Mouse (Mus musculus): ENCODE measurements around the gene Ppm1n. TPM values are rescaled to one million over a fixed set of nuclear protein-coding genes. Genes with fewer than 3 reads are reported as not detected.

Ppm1n gene
- total and polyA plus RNA-seq, 3 experiments = not detected

DNA sequence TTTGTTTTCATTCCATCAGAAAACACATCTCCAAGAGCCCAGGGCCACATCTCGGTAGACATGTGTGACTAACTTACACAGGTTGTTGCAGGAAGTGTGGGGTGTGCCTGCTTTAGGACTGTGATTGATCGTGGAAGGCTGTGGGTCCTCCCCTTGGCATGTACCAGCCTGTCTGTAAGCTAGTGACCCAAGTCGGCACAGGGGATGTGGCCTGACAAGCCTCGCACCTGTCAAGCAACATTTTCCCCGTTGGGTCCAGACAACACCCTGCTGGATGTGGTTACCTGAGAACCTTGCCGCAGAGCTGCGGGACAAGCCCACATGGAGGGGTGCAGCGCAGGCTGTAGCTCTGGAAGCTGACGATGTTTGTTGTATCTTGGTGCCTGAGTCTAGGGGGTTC lies 42.6 kb upstream of the Ppm1n start:
- Histone ChIP-seq H3K36me3 (ENCODE audit: control insufficient read depth in 1 of 2, insufficient read depth in 2 of 2, low read length in 2 of 2) (peaks cover 0 to 12% of the 10 kb centered on the region in 2 experiments; a peak in 2 of 4 replicates), H3K9ac (ENCODE audit: control insufficient read depth, low read depth, low read length, poor library complexity, severe bottlenecking) (no peak overlapping the region), H3K27me3 (ENCODE audit: control insufficient read depth in 1 of 2, insufficient read depth in 2 of 2, low read length in 2 of 2) (peaks cover 0 to 2% of the 10 kb centered on the region in 2 experiments; a peak in 1 of 4 replicates), H3K4me1 (ENCODE audit: control insufficient read depth in 1 of 2, insufficient read depth in 2 of 2, low read length in 2 of 2) (peaks cover 9 to 30% of the 10 kb centered on the region in 2 experiments), H3K27ac (ENCODE audit: control insufficient read depth, low read depth, low read length) (no peak overlapping the region), H3K9me3 (replicated peaks; ENCODE audit: insufficient read depth, low read length) (no peaks in the 10 kb centered on the region), H3K79me2 (ENCODE audit: control insufficient read depth, insufficient read depth, low read length, poor library complexity) (no peaks in the 10 kb centered on the region), H3K4me3 (ENCODE audit: control insufficient read depth in 1 of 2, insufficient read depth in 1 of 2, low read depth in 2 of 2, low read length in 2 of 2) (no peak overlapping the region)
- TF ChIP-seq KAT2A (conservative IDR thresholded peaks at IDR 0.05; ENCODE audit: low read depth, low read length) (no peak), MXI1 (IDR thresholded peaks at IDR 0.05; ENCODE audit: low read depth, low read length) (no peak), TBP (IDR thresholded peaks at IDR 0.05; ENCODE audit: low read depth, low read length) (no peak), POLR2AphosphoS5 (IDR thresholded peaks at IDR 0.05; ENCODE audit: borderline replicate concordance, low read depth, low read length) (no peak), MAX (IDR thresholded peaks at IDR 0.05; ENCODE audit: low read length) (no peak), NRF1 (IDR thresholded peaks at IDR 0.05; ENCODE audit: insufficient read depth, low read depth, low read length, poor library complexity, severe bottlenecking) (no peak), ZMIZ1 (IDR thresholded peaks at IDR 0.05; ENCODE audit: low read depth, low read length) (no peak), BHLHE40 (IDR thresholded peaks at IDR 0.05; ENCODE audit: borderline replicate concordance, low read depth, low read length) (no peak), MAFK (IDR thresholded peaks at IDR 0.05; ENCODE audit: borderline replicate concordance, low read depth, low read length) (no peak)
- no peak for DNase-seq (ENCODE audit: low read depth, low spot score)

DNA sequence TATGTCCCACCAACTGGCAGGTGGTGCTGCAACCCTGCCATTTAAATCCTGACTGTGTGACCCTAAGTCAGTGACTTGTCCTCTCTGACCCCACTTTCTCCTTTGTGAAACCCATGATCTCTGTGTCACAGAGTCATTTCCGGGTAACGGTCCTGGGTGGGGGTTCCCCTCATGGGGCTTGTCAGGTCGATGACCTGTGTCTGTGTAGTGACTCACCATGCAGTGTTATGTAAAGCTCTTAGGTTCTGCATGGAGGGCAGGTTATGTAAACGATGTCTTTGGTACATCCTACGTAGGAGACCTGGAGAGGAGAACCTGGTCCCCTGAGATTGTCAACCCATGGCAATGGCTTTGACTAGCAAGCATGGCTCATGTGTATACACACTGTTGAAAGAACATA lies 41.6 kb upstream of the Ppm1n start:
- DNase-seq (ENCODE audit: low read depth, low spot score) = no peak
- H3K4me3 ChIP-seq (ENCODE audit: control insufficient read depth in 1 of 2, insufficient read depth in 1 of 2, low read depth in 2 of 2, low read length in 2 of 2) = no peak overlapping the region
- peaks cover 4 to 35% of the 10 kb centered on the region in 2 experiments for H3K4me1 ChIP-seq (ENCODE audit: control insufficient read depth in 1 of 2, insufficient read depth in 2 of 2, low read length in 2 of 2)
- H3K36me3 ChIP-seq (ENCODE audit: control insufficient read depth in 1 of 2, insufficient read depth in 2 of 2, low read length in 2 of 2) = peaks cover 0 to 11% of the 10 kb centered on the region in 2 experiments; a peak in 2 of 4 replicates
- H3K27ac ChIP-seq (ENCODE audit: control insufficient read depth, low read depth, low read length) = no peak overlapping the region
- H3K9me3 ChIP-seq (replicated peaks; ENCODE audit: insufficient read depth, low read length) = no peaks in the 10 kb centered on the region
- no peak for TF ChIP-seq KAT2A (conservative IDR thresholded peaks at IDR 0.05; ENCODE audit: low read depth, low read length)
- TF ChIP-seq HCFC1 (IDR thresholded peaks at IDR 0.05; ENCODE audit: low read depth, low read length) = no peak
- no peak for TF ChIP-seq ELF1 (IDR thresholded peaks at IDR 0.05; ENCODE audit: low read depth, low read length)
- TF ChIP-seq USF1 (IDR thresholded peaks at IDR 0.05; ENCODE audit: low read depth, low read length) = no peak
- no peak for TF ChIP-seq ETS1 (IDR thresholded peaks at IDR 0.05; ENCODE audit: low read depth, low read length)
- TF ChIP-seq BHLHE40 (IDR thresholded peaks at IDR 0.05; ENCODE audit: borderline replicate concordance, low read depth, low read length) = no peak
- no peak for TF ChIP-seq GABPA (IDR thresholded peaks at IDR 0.05; ENCODE audit: low read depth, low read length)
- TF ChIP-seq ZKSCAN1 (IDR thresholded peaks at IDR 0.05; ENCODE audit: low read depth, low read length) = no peak
- TF ChIP-seq SIN3A (IDR thresholded peaks at IDR 0.05; ENCODE audit: low read length) = no peak
- TF ChIP-seq ZC3H11A (IDR thresholded peaks at IDR 0.05; ENCODE audit: low read depth, low read length) = no peak
- H3K27me3 ChIP-seq (ENCODE audit: control insufficient read depth in 1 of 2, insufficient read depth in 2 of 2, low read length in 2 of 2) = peaks cover 0 to 2% of the 10 kb centered on the region in 2 experiments; a peak in 1 of 4 replicates
- no peaks in the 10 kb centered on the region for H3K79me2 ChIP-seq (ENCODE audit: control insufficient read depth, insufficient read depth, low read length, poor library complexity)
- H3K9ac ChIP-seq (ENCODE audit: control insufficient read depth, low read depth, low read length, poor library complexity, severe bottlenecking) = no peak overlapping the region

All from MEL (cell line).